Mouse (Mus musculus): ENCODE measurements around the gene Myocd.

Myocd gene

GRCm38 (mm10) chr11:65269851-65270473, at the start of gene Myocd:
TSS of gene Myocd (minus strand) at chr11:65269989.
- peak in 1 of 2 experiments; percentile 40 for DNase-seq (ENCODE audit: low spot score in 2 of 2)

DNA sequence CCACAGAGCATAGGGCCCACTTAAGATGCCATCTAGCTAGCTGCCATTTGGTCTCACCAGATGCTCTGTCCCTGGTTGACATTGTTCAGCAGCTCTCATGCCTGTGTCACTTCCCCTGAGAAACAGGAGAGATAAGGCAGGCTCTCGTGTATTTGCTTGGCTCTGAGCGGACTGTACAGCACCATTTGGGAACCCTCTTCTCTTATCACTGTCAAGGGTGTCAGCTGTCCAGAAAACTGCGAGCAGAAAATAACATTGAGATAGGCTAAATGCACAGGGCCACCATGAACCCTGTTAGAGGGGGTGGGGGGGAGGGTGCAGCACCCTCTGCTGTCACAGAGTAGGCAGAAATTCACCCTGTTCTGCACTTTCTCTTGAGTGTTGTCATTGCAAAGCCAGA, 34.0 kb upstream of the Myocd start:
- DNase-seq (ENCODE audit: low spot score in 2 of 2): no peak

- no peak for DNase-seq (ENCODE audit: low spot score in 2 of 2)
Measured at GRCm38 (mm10) chr11:65294128-65294833, 24.5 kb upstream of the Myocd start.

- DNase-seq (ENCODE audit: low spot score in 2 of 2): no peak
Measured at GRCm38 (mm10) chr11:65292994-65293393, 23.2 kb upstream of the Myocd start.

DNA sequence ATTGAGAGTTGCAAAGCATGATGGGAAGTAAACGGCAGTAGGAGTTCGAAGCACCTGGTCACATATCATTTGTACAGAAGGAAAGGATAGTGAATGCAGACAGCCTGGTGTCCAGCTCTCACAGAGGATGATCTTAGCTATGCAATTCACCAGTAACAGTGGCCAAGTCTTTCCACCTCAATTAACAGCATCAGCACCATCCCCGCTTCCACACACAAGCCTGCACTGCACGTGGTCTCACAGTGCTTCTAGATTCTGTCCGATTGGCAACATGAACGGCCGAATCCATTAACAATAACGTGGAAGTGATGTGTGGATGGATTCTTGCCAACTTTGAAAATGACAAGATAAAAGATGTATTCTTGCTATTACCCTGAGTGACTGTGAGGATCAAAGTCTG, 17.9 kb upstream of the Myocd start:
- DNase-seq (ENCODE audit: low spot score in 2 of 2): no peak

DNA sequence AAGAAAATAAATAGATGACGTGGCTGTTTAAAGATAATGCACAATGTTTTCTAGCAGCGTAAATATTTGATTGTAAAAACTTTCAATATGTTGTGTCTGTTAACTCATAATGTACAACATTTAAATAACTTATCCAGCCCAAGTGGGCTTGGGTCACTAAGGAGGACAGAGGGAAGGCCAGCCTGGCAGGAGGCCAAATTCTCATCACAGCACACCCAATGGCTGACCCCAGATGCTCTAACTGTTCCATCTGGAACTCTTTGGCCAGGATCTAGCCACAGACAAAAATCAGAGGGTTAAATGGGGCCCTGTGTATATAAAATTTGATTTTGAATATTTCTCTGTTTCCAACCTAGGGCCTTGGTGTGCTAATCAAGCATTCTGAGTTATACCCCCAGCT, 16.4 kb upstream of the Myocd start:
- no peak for DNase-seq (ENCODE audit: low spot score in 2 of 2)

GRCm38 (mm10) chr11:65275441-65275840, 5.7 kb upstream of the Myocd start:
- DNase-seq (ENCODE audit: low spot score in 2 of 2): no peak

DNA sequence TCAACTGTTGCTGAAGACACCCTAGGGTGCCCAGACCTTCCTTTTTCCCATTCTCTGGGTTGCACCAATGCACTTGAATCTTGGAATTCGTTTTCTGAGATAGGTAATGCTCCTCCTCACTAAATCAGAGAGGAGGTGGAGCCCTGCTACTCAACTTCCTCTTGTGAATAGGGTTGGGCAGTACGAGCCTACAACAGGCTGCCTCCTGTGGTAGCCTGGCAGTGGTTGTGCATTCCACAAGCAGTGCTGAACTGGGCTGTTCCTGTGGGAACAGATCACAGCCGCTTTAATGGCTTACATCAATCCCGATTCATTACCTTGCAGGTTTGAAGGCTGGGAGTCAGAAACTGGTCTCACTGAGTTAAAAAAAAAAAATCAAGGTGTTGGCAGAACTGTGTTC, 1.2 kb upstream of the Myocd start:
- DNase-seq (ENCODE audit: low spot score in 2 of 2): no peak

DNA sequence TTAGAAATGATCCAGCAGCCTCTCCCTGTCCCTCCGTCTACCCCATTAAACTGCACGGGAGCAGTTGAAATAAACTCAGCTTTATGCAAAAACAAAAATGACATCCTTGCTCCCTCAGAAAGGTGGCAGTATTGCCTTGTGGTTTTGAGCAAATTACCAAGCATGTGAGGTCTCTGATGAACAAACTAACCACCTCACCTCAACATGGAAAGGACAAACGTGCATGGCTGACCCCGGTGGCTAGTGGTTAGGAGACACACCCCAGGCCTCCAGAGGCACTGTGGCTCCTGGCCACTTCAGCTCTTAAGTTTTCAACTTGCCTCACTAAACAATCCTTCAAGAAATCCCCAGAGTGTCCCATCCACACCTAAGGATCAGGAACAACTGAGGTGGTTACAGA, 1.5 kb downstream of the Myocd start:
- no peak for DNase-seq (ENCODE audit: low spot score in 2 of 2)

GRCm38 (mm10) chr11:65263466-65263865, 6.3 kb downstream of the Myocd start:
- no peak for DNase-seq (ENCODE audit: low spot score in 2 of 2)

DNA sequence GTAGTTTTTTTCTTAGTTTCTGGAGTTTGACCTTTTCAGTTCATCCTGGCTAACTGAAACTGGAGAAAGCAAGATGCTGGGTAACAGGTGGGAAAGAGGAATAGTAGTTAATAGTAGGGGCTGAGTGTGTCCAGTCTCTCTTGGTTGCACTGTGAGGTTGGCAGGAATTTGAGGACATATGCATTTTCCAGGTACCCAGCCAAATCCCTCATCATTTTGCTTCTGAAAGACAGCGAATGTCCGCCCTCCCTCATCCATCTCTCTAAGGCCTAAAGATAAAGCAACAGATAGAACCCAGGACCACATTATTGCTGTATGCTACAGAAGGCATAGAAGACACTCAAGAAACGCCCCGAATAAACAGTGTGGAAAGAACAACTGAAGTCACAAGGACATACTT, 10.8 kb downstream of the Myocd start:
- no peak for DNase-seq (ENCODE audit: low spot score in 2 of 2)

DNA sequence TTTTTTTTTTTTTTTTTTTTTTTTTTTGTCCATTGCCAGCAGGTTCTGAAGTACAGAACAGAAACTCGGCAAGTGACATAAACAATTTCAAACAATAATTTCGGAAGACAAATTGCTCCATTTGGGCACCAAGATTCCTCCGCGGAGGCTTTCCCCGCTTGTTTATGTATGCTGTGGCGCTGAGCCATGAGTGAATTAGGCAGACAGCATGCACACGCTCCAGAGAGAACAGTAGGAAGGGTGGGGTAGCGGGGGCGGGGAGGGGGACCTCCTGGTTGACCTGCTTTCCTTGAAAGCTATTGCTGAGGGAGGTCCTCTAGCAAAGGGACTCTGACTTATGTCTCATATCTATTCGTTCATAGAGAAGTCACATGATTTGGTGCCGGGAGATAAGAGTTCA, 13.6 kb downstream of the Myocd start:
- DNase-seq (ENCODE audit: low spot score in 2 of 2): no peak

DNA sequence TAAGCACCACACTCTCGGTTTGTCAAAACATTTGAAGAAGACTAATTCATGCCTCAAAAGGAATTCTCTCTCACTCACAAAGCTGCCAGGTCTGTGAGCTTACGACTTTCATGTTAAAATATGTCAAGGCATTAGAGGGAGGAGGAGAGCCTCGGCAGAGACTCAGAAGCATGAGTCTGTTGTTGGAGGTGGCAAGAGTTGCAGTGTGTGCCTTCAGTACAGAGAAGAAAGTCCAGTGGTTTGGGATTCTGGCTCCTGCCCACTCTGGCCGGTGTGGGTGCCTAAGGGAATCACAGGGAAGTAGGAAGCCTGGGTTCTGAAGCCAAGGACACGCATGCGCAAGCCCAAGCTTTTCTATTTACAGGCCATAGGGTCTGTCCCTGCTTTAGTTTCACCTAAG, 14.2 kb downstream of the Myocd start:
- no peak for DNase-seq (ENCODE audit: low spot score in 2 of 2)

- no peak for DNase-seq (ENCODE audit: low spot score in 2 of 2)
Measured at GRCm38 (mm10) chr11:65250366-65250765, 19.4 kb downstream of the Myocd start.

DNA sequence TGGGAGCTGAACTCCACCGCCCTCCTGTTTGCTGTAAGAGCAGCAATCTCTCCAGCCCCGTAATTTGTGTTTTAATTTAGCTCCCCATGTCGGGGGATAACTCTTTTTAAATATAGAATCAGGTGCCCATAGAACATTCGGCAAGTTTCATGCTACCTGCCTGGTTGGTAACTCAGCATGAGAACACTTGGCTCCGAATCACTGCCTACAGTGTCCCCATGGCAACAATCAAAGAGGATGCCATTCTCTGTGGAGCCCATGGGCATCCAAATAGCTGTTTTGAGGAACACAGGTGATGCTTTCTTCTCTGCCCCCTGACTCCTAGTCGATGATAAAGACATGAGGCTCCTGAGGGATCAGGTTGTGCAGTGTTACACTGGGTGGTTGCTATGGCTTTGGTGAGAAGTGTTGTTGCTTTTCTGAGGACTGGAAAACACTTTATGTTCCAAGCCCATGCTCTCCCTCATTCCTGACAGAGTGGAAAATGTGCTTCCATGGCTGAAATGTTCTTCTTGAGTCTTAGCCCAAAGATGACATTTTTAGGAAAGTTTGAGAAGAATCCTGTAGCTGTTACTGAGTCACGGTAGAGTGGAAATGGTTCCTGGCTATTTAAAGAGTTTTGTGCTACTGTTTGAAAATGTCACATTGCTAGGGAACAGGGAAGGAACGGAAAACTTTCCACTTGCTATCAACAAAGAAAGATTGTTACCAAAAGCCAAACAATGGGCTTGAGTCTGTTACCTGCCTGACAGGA, 23.3 kb downstream of the Myocd start:
- DNase-seq (ENCODE audit: low spot score in 2 of 2): no peak

DNA sequence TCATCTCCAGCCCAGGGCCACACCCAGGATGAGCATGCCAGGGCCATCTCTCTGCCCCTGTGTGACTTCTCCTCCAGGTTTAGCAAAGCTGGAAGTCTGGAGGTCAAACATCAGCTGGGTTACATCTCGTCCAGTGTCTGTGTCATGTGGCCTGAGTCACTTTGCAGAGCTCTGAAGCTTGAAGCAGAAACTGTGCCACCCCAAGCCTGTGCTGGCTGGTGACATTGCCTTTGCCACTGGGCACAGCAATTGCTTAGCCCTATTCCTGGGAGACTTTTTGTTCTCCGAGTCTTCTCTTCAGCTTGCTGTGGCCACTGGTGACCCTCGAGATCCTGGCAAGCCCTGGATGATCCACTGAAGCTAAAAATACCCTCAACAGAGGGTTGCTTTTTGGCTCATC, 26.2 kb downstream of the Myocd start:
- no peak for DNase-seq (ENCODE audit: low spot score in 2 of 2)

DNA sequence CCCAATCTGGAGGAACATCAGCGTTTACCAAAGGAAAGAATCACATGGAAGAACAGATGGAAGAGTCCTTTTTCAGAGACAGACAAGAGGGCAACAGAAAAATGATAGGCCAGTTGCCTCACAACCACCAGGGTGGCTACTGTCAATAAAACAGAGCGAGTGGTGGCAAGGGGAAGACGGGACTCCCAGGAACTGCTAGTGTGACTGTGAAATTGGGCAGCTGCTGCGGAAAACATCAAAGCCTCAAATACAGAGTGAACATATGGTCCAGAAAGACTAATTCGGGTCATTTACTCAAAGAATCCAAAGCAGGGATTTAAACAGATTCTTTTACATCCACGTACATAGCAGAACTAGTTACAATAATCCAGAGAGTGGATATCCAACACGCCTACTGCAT, 29.3 kb downstream of the Myocd start:
- no peak for DNase-seq (ENCODE audit: low spot score in 2 of 2)

DNA sequence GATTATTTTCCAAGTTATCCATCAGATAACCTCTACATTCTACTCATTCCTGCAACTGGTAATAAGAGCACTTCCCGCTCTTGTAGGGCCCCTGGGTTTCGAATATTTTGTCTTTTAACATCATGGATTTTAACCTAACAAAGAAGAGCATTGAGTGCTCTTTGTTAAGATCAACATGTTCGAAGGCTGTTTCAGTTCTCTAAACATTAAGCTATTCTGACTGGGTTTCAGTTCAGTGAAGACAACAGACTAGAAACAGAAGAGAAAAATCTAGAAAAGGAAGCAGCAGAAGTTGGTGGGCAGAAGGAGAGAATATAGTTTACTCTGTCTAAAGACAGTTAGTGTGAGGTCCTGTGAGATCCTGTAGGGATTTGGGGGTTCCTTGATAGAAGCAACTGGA, 31.9 kb downstream of the Myocd start:
- DNase-seq (ENCODE audit: low spot score in 2 of 2): no peak

DNA sequence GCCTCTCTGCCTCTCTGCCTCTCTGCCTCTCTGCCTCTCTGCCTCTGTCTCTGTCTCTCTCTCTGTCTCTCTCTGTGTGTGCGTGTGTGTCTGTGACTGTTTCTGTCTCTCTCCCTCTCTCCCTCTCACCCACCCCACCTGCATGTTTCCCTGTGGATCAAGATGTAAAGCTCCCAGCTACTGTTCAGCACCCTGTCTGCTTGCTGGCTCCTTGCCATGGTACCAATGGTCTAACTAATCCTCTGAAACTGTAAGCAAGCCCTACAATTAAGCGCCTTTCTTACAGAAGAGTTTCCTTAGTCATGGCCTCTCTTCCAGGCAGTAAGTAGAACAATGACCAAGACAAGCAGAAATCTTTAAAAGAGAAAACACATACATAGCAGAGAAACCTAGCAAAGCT, 32.9 kb downstream of the Myocd start:
- DNase-seq (ENCODE audit: low spot score in 2 of 2): no peak

DNA sequence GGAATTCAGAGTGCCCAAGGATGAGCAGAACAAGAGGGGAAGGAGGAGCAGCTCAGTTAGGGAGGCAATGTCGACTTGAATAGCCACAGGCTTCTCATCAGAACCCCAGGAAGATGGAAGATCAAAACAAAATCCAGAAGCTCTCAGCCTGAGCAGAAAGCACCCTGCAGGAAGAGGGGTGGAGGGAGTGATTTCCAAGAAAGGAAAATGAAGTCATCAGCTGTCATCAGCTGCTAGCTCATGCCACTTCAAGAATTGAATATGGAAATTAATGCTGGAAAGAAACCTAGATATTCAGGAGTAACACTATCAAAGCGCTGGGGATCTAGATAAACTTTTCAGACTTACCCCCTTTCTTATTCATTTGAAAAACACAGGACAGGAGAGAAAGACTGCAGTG, 34.4 kb downstream of the Myocd start:
- DNase-seq (ENCODE audit: low spot score in 2 of 2): no peak

GRCm38 (mm10) chr11:65231771-65232170, 38.0 kb downstream of the Myocd start:
- DNase-seq (ENCODE audit: low spot score in 2 of 2): no peak

DNA sequence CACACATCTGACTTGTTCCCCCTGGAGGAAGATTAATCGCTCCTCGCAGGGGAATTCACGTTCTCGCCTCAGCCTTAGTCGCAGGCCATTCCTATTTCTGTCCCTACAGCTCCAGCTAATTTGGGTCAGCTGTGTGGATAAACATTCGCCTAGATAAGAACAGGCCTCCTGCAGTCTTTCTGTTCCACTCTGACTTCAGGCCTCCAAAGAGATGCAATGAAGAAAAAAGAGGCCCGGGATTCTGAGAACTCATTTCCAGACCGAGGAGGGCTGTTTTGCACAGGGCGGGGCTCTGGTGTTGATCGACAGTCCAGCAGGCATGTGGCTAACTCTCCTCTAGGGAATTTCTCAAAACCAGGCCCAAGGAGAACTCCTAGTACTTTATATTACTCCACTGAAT, 43.0 kb downstream of the Myocd start:
- DNase-seq (ENCODE audit: low spot score in 2 of 2): no peak
